Mouse (Mus musculus) cerebellum, postnatal 36 days (tissue): Measurements from ENCODE around the gene Cstad.

Experiments used
- DNase-seq, 2 experiments: peaks; one replicate each; pipeline ENCODE4 v3.0.0; 2021 to 2022; ENCODE audit warnings: mixed read lengths in 2 of 2

Cstad gene

GRCm38 (mm10) chr2:30594641-30595379 lies at the start of gene Cstad:
TSS of gene Cstad (plus strand) at chr2:30595040.
- peak; percentile 74 to 81 for DNase-seq

GRCm38 (mm10) chr2:30545706-30546105 lies 49.1 kb upstream of the Cstad start:
- no peak for DNase-seq

- DNase-seq = no peak
Measured at GRCm38 (mm10) chr2:30546219-30546618, 48.6 kb upstream of the Cstad start.

GRCm38 (mm10) chr2:30547455-30548217 lies 47.2 kb upstream of the Cstad start:
- DNase-seq = no peak

- DNase-seq = no peak
Measured at GRCm38 (mm10) chr2:30551579-30551978, 43.3 kb upstream of the Cstad start.

GRCm38 (mm10) chr2:30553851-30554540 lies 40.8 kb upstream of the Cstad start:
- peak; percentile 59 to 69 for DNase-seq

- DNase-seq = no peak
Measured at GRCm38 (mm10) chr2:30555257-30555656, 39.6 kb upstream of the Cstad start.

- no peak for DNase-seq
Measured at GRCm38 (mm10) chr2:30556495-30556894, 38.3 kb upstream of the Cstad start.

- DNase-seq = no peak
Measured at GRCm38 (mm10) chr2:30559552-30559951, 35.3 kb upstream of the Cstad start.

GRCm38 (mm10) chr2:30562553-30562952 lies 32.3 kb upstream of the Cstad start:
- DNase-seq = no peak

GRCm38 (mm10) chr2:30571647-30572046 lies 23.2 kb upstream of the Cstad start:
- DNase-seq = no peak

- no peak for DNase-seq
Measured at GRCm38 (mm10) chr2:30573522-30573921, 21.3 kb upstream of the Cstad start.

- DNase-seq = no peak
Measured at GRCm38 (mm10) chr2:30577010-30577409, 17.8 kb upstream of the Cstad start.

- no peak for DNase-seq
Measured at GRCm38 (mm10) chr2:30578006-30578405, 16.8 kb upstream of the Cstad start.

GRCm38 (mm10) chr2:30587161-30587560 lies 7.7 kb upstream of the Cstad start:
- peak; percentile 25 to 27 for DNase-seq

- DNase-seq = no peak
Measured at GRCm38 (mm10) chr2:30587671-30588070, 7.2 kb upstream of the Cstad start.

GRCm38 (mm10) chr2:30588985-30589511 lies 5.8 kb upstream of the Cstad start:
- no peak for DNase-seq

- no peak for DNase-seq
Measured at GRCm38 (mm10) chr2:30589781-30590180, 5.1 kb upstream of the Cstad start.

GRCm38 (mm10) chr2:30590909-30591308 lies 3.9 kb upstream of the Cstad start:
- peak; percentile 43 to 57 for DNase-seq

- no peak for DNase-seq
Measured at GRCm38 (mm10) chr2:30592391-30592790, 2.4 kb upstream of the Cstad start.

GRCm38 (mm10) chr2:30592951-30593350 lies 1.9 kb upstream of the Cstad start:
- DNase-seq = no peak

- DNase-seq = peak in 1 of 2 experiments; percentile 32
Measured at GRCm38 (mm10) chr2:30593636-30594310, 1.1 kb upstream of the Cstad start.

- no peak for DNase-seq
Measured at GRCm38 (mm10) chr2:30595796-30596195, 956 bp downstream of the Cstad start.
